Mouse (Mus musculus) right cerebral cortex, postnatal 36 days (tissue): Measurements from ENCODE around the gene Olfr71.

Experiments
- DNase-seq, 2 experiments: peaks; one replicate each; pipeline ENCODE4 v3.0.0; 2022; ENCODE audit warnings: low spot score in 2 of 2, mixed read lengths in 1 of 2

Gene Olfr71

DNA sequence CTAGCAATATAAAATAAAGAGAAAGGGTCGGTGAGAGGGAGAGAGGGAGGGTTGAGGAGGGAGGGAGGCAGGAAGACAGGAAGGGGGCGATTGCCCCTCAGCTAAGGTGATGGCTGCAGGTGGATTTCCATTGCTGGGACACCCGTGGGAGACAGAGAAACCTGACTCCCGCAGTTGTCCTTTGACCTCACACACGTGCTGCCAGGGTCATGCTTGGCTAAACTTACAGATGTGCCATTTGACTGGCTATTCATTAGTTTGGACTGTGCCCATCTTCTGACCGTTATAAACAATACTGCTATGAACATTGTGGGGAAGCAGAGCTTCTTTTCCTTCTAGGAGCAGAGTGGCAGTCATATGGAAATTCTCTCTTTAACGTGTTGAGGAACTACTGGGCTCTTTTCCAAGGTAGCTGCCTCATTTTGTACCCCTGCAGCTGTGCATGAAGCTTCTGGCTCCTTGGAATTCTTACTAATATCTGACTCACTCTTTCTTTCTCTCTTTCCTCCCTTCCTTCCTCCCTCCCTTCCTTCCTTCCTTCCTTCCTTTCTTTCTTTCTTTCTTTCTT, 3.7 kb upstream of the Olfr71 start:
- DNase-seq: no peak

- peak; percentile 62 to 66 for DNase-seq
Observed at GRCm38 (mm10) chr4:43711821-43712220, 1.8 kb upstream of the Olfr71 start.

DNA sequence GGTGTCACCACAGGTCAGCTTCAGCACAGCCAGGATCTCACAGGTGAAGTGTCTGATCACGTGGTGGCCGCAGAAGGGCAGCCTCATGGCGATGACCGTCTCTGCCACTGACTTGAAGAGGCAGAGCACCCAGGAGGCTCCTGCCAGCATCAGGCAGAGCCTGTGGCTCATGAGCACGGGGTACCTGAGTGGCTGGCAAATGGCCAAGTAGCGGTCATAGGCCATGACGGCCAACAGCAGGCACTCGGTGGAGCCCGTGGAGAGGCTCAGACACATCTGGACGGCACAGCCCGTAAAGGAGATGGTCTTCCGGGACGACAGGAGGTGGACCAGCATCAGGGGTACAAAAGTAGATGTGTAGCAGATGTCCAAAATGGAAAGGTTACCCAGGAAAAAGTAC, 4.1 kb downstream of the Olfr71 start:
- DNase-seq: no peak

GRCm38 (mm10) chr4:43703851-43704250, 6.2 kb downstream of the Olfr71 start:
- DNase-seq: no peak

GRCm38 (mm10) chr4:43703439-43703838, 6.6 kb downstream of the Olfr71 start:
- no peak for DNase-seq

- no peak for DNase-seq
Observed at GRCm38 (mm10) chr4:43700707-43701106, 9.3 kb downstream of the Olfr71 start, which contains the start of gene Olfr70. TSS of gene Olfr70 (minus strand) at chr4:43700807.

GRCm38 (mm10) chr4:43696561-43696960, 13.5 kb downstream of the Olfr71 start:
- DNase-seq: no peak

GRCm38 (mm10) chr4:43695249-43695671, 14.8 kb downstream of the Olfr71 start:
- DNase-seq: no peak

DNA sequence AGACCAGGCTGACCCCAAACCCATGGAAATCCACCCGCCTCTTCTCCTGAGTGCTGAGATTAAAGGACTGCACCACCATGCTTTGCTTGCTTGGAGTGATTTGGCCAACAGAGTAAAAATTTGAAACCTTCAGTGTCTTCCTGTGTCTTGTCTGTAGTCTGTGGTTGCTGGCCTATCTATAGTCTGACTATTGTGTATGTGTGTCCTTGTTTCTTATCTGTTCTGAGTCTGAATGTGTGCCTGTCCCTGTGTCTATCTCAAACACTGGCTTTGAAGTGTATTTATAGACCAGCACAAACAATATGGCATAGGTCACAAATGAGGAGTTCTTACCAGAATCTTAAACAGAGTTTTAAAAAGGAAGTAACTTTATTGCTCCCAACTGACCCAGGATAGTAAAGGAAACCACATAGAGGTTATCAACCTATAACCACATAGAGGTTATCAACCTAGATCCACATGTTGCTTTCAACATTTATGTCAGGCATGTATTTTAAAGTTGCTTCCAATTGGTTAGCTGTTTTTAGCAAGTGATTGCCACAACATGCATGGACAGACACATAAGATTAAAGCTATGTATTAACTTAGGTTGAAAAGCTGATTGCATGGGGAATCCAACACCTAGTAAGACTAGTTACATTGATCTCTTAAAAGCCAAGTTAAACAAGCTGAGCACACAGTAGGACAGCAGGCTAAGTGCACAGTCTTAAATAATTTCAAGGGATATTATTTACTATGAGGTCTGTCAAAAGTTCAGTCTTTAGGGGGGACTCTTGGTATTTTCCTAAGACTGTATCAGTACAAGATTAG, 15.4 kb downstream of the Olfr71 start:
- no peak for DNase-seq

- no peak for DNase-seq
Observed at GRCm38 (mm10) chr4:43693806-43694241, 16.2 kb downstream of the Olfr71 start.

GRCm38 (mm10) chr4:43691026-43691425, 19.0 kb downstream of the Olfr71 start:
- DNase-seq: no peak

DNA sequence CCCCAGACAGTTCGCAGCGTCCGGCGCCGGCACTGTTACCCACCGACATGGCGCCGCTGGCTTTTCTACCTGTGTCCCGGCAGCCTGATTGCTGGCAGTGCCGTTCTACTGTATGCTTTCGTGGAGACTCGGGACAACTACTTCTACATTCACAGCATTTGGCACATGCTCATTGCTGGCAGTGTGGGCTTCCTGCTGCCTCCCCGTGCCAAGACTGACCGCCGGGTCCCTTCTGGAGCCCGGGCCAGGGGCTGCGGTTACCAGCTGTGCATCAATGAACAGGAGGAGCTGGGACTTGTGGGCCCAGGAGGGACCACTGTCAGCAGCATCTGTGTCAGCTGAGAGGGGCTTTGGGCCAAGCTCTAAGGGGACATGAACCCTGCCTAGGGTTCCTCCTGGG, 20.0 kb downstream of the Olfr71 start:
- DNase-seq: no peak

DNA sequence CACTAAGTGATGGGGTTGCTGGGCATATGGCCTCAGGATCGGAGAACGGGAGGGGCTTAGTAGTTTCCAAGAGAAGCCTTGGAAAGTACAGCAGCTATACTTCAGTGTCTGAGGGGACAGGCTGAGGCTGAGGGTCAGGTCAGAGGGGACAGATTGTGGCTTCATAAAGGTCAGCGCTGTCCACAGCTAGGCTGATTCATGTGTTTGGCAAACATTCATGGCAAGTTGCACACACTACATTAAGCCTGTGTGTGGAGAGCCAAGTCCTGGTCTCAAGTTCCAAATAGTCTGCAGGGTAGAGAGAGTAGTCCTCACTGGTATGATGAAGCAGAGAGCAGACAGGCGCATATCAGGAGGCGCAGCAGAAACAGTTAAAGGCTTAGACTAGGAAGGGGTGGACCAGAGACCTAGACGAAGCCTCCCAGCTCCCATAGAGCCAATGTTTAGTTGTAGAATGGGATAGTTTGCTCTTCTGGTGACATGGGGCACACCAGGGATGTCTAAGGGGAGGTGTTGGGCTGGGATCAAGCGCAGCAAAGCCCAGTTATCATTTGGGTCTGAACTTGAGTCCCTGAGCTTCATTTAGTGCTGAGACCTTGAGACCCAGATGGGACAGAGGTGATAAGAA, 30.5 kb downstream of the Olfr71 start:
- no peak for DNase-seq

GRCm38 (mm10) chr4:43678541-43678940, 31.5 kb downstream of the Olfr71 start:
- DNase-seq: no peak

DNA sequence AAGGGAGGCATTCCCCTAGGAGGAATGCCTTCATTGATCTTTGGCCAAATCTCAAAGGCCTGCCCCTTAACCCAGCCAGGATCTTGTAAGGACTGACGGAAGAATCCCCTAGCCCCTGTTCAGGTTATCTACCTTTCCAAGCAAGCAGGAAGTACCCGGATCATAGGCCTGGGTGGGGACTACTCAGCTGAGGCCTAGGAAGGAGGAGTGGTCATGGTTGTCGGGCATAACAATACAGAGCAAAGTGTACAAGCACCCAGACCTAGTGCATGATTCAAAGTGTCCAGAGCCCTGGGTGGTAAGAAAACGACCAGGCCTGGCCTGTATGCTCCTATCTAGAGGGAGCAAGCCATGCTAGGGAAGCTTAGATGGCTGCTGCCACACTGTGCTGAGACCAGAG, 34.4 kb downstream of the Olfr71 start:
- DNase-seq: no peak

DNA sequence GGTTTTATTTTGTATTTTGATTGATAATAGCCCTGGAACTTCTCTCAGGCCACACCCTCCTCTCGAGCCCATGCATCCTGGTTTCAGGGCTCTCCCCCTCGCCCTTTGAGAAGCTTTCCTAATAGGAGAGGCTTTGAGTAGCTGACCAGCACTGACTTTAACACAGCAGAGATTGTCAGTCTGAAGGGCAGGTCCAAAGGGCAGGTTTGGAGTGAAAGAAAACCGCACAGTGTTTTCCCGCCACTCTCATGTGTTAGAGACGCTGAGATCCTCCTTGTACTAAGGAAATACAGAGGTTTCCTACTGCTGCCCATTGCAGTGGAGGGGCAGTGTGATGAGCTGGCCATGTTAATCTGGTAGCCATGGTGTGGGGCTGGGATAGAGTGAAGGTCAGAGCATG, 35.1 kb downstream of the Olfr71 start:
- DNase-seq: no peak

GRCm38 (mm10) chr4:43673703-43674102, 36.4 kb downstream of the Olfr71 start:
- no peak for DNase-seq

DNA sequence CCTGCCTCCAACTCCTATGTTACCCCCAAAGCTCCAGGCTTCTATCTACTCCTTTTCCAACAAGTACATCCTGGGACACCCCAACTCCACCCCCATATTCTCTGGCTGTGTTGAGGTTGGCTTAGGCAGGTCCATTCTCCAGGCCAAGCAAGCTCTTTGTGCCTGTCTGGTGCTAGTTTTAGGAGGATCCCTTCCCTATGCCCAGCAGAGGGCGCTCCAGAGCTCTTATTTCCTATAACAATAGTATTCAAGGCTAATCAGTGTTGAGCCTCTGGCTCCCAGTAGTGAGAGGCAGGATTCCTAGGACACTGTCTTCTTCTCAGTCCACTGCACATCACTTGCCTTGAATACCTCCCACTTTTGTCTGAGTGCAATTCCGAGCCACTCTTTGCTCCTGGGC, 38.0 kb downstream of the Olfr71 start:
- peak; percentile 61 to 73 for DNase-seq

DNA sequence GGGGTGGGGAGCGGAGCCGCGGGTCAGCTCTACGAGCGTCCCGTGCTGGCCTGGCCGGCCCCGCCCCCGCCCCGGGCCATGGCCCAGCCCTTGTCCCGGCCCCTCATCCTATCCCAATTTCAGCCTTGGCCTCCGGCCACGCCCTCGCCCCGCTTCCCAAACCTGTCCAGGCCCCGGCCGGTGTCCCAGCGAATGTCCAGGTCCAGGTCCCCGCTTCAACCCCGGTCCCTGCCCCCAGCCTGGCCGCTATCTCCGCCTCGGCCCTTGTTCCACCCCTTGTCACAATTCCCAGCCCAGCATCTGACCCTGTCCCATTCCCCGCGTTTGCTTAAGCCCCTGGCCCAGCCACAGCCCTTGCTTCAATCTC, 40.6 kb downstream of the Olfr71 start:
- DNase-seq: peak in 1 of 2 experiments; percentile 32

DNA sequence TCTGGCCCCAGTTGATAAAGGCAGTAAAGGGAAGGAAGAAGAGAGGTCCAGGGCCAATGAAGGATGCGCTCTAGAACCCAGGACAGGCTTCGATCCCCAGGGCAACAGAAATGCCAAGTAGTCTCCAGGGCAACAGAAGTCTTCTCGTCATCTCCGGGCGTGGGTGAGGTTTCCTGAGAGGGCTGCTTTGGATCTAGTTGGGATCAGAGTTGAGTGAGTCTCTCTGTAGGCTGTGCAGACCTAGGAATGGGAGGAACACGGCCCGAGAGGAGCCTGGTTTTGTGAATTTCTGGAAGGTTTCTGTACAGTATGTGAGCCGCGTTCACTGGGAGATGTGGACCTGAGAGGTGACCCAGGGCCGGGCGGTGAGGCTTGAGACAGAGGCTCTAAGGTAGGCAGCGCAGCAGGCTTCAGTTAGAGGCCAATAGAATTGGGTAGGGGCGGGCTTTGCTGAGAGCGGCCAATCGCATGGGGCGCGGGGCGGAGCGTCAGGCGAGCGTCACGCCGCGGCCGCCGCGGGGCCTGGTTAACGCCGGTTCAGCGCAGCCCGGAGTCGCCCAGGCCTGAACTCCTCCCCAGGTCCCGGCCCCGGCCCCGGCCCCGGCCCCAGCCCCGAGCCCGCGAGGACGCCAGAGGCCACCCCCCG, 41.1 kb downstream of the Olfr71 start, which contains the start of the genes Tmem8b and Fam221b:
Gene Tmem8b, plus strand, starts transcription at position 190 of the 646 bp plus-strand sequence.
Gene Fam221b, minus strand, starts transcription at position 364 of the 646 bp plus-strand sequence.
- DNase-seq: peak; percentile 85 to 88

- no peak for DNase-seq
Observed at GRCm38 (mm10) chr4:43666412-43666811, 43.6 kb downstream of the Olfr71 start.

- DNase-seq: no peak
Observed at GRCm38 (mm10) chr4:43657146-43657545, 52.9 kb downstream of the Olfr71 start.
